Mouse (Mus musculus): ENCODE data around the gene Arsb.
"Not testable (repeated sequence)": the region's sequence is repeated elsewhere in the genome, so short reads cannot be mapped to it uniquely, and the experiment has no call there.

Arsb gene

GRCm38 (mm10) chr13:93930561-93931340 lies 159.3 kb downstream of the Arsb start:
- DNase-seq: peak in 1 of 2 experiments; percentile 42

GRCm38 (mm10) chr13:93936455-93936854 lies 165.0 kb downstream of the Arsb start:
- DNase-seq: peak; percentile 61 to 77

- no peak for DNase-seq
These were observed 166.7 kb downstream of the Arsb start for GRCm38 (mm10) chr13:93938118-93938517.

GRCm38 (mm10) chr13:93939363-93940127 lies 168.1 kb downstream of the Arsb start:
- DNase-seq: peak; percentile 65 to 76

GRCm38 (mm10) chr13:93940742-93941531 lies 169.5 kb downstream of the Arsb start:
- peak; percentile 53 to 71 for DNase-seq

GRCm38 (mm10) chr13:93950996-93951395 lies 179.6 kb downstream of the Arsb start:
- peak; percentile 53 to 63 for DNase-seq

- DNase-seq: no peak
These were observed 180.1 kb downstream of the Arsb start for GRCm38 (mm10) chr13:93951555-93951954.

- no peak for DNase-seq
These were observed 181.0 kb downstream of the Arsb start for GRCm38 (mm10) chr13:93952466-93952865.

- no peak for DNase-seq
These were observed 186.5 kb downstream of the Arsb start for GRCm38 (mm10) chr13:93957907-93958306.

- no peak for DNase-seq
These were observed 194.8 kb downstream of the Arsb start for GRCm38 (mm10) chr13:93966271-93966670.

GRCm38 (mm10) chr13:93967138-93967537 lies 195.7 kb downstream of the Arsb start:
- DNase-seq: peak in 1 of 2 experiments; percentile 8

GRCm38 (mm10) chr13:93970115-93970514 lies 198.7 kb downstream of the Arsb start:
- no peak for DNase-seq

GRCm38 (mm10) chr13:93972423-93972822 lies 201.0 kb downstream of the Arsb start:
- DNase-seq: no peak

- DNase-seq: no peak
These were observed 204.2 kb downstream of the Arsb start for GRCm38 (mm10) chr13:93975668-93976067.

GRCm38 (mm10) chr13:93976897-93977530 lies 205.6 kb downstream of the Arsb start:
- DNase-seq: no peak

- DNase-seq: no peak
These were observed 207.5 kb downstream of the Arsb start for GRCm38 (mm10) chr13:93978703-93979495.

GRCm38 (mm10) chr13:93979754-93980153 lies 208.3 kb downstream of the Arsb start:
- DNase-seq: no peak

GRCm38 (mm10) chr13:93984521-93984920 lies 213.1 kb downstream of the Arsb start:
- DNase-seq: no peak

GRCm38 (mm10) chr13:93985181-93985580 lies 213.8 kb downstream of the Arsb start:
- DNase-seq: no peak

GRCm38 (mm10) chr13:93985750-93986149 lies 214.3 kb downstream of the Arsb start:
- DNase-seq: not testable (repeated sequence)

GRCm38 (mm10) chr13:93987611-93988010 lies 216.2 kb downstream of the Arsb start:
- DNase-seq: no peak

- peak in 1 of 2 experiments; percentile 11 for DNase-seq
These were observed 217.8 kb downstream of the Arsb start for GRCm38 (mm10) chr13:93989208-93989607.
